Mouse (Mus musculus) hindbrain, embryonic 14.5 days (tissue): ENCODE data around the gene Gcsh. TPM values are rescaled to one million over a fixed set of nuclear protein-coding genes. Genes with fewer than 3 reads are reported as not detected.
A peak's percentile ranks its signal among the peaks of the same experiment; 100 is the strongest.

Experiments
- ATAC-seq: fragments of 200-750 bp; cut with Nextera tagmentation; 2 replicates; pipeline ENCODE4 v1.8.0; 2017; ENCODE audit warnings: moderate number of reproducible peaks, mild to moderate bottlenecking, moderate TSS enrichment, moderate library complexity; ENCODE audit not compliant: low FRiP score
- DNase-seq: peaks from one replicate; pipeline ENCODE4 v3.0.0-alpha.2; 2015; ENCODE audit warnings: low spot score
- H3K27ac ChIP-seq: fragments of 300-500 bp; sonication (generic); 2 replicates; pipeline ENCODE4 v1.5.1; 2014; ENCODE audit warnings: mild to moderate bottlenecking, moderate library complexity
- H3K27me3 ChIP-seq: fragments of 300-500 bp; sonication (generic); 2 replicates; pipeline ENCODE4 v1.6.1; 2014; ENCODE audit warnings: mild to moderate bottlenecking, low read length, mixed read lengths; ENCODE audit not compliant: control insufficient read depth, insufficient read depth
- H3K36me3 ChIP-seq: fragments of 300-500 bp; sonication (generic); replicated peaks from 2 replicates; pipeline ENCODE4 v1.6.1; 2014; ENCODE audit not compliant: control insufficient read depth, insufficient read depth
- H3K4me1 ChIP-seq: fragments of 300-500 bp; sonication (generic); replicated peaks from 2 replicates; pipeline ENCODE4 v1.6.1; 2014; ENCODE audit warnings: antibody characterized with exemption, low read length, mixed read lengths; ENCODE audit not compliant: control insufficient read depth, insufficient read depth
- H3K4me2 ChIP-seq: fragments of 300-500 bp; sonication (generic); replicated peaks from 2 replicates; pipeline ENCODE4 v1.6.1; 2014; ENCODE audit warnings: mild to moderate bottlenecking, moderate library complexity
- H3K4me3 ChIP-seq: fragments of 300-500 bp; sonication (generic); replicated peaks from 2 replicates; pipeline ENCODE4 v1.5.1; 2014; ENCODE audit warnings: mild to moderate bottlenecking, low read length
- H3K9ac ChIP-seq: fragments of 300-500 bp; sonication (generic); 2 replicates; pipeline ENCODE4 v1.6.1; 2014
- H3K9me3 ChIP-seq: fragments of 300-500 bp; sonication (generic); 2 replicates; pipeline ENCODE4 v1.6.1; 2016; ENCODE audit warnings: low read length; ENCODE audit not compliant: control insufficient read depth
- WGBS: fragments of 180-500 bp; shearing (Covaris S2); extraction: QIAGEN DNeasy Blood & Tissue Kit; methylation state at CpG from one replicate; pipeline ENCODE4 v1.1.7; 2014; 5-methylcytosine and 5-hydroxymethylcytosine counted together
- polyA plus RNA-seq: library from polyadenylated mRNA; unstranded; fragments of >200 nt; fragmentation: Nextera tagmentation; extraction: Ambion mirVana; gene quantifications from 2 replicates; pipeline ENCODE4 v1.2.1, GENCODE M21; 2014

Gcsh gene
- polyA plus RNA-seq, 1 experiment from 2014 or later = 108 TPM

- no peak overlapping the region for H3K27ac ChIP-seq
- no peaks in the 10 kb centered on the region for H3K4me1 ChIP-seq
- H3K4me2 ChIP-seq = no peak overlapping the region
- H3K9ac ChIP-seq = no peak overlapping the region
- peaks cover 38% of the 10 kb centered on the region for H3K36me3 ChIP-seq
- 72% methylated on average over 5 of the region's 5 CpGs for WGBS
- no peak overlapping the region for H3K4me3 ChIP-seq
- H3K27me3 ChIP-seq = no peaks in the 10 kb centered on the region
- ATAC-seq (no peak), DNase-seq (no peak)
- H3K9me3 ChIP-seq = no peaks in the 10 kb centered on the region
Measured at GRCm38 (mm10) chr8:116951369-116951768, 42.0 kb downstream of the Gcsh start.

- H3K4me3 ChIP-seq = no peak overlapping the region
- no peaks in the 10 kb centered on the region for H3K9me3 ChIP-seq
- no peaks in the 10 kb centered on the region for H3K36me3 ChIP-seq
- no peak overlapping the region for H3K4me2 ChIP-seq
- WGBS = 92% methylated on average over 7 of the region's 7 CpGs
- no peaks in the 10 kb centered on the region for H3K27me3 ChIP-seq
- ATAC-seq (no peak), DNase-seq (no peak)
- peaks cover 14% of the 10 kb centered on the region for H3K4me1 ChIP-seq
- H3K9ac ChIP-seq = no peak overlapping the region
- no peak overlapping the region for H3K27ac ChIP-seq
Measured at GRCm38 (mm10) chr8:116947589-116947988, 45.7 kb downstream of the Gcsh start.

- ATAC-seq (no peak), DNase-seq (no peak)
- Histone ChIP-seq H3K27ac (no peak overlapping the region), H3K9me3 (no peaks in the 10 kb centered on the region), H3K36me3 (no peaks in the 10 kb centered on the region), H3K9ac (no peak overlapping the region), H3K27me3 (no peaks in the 10 kb centered on the region), H3K4me1 (peaks cover 14% of the 10 kb centered on the region), H3K4me3 (no peak overlapping the region), H3K4me2 (no peak overlapping the region)
- 89% methylated on average over 6 of the region's 6 CpGs for WGBS
Measured at GRCm38 (mm10) chr8:116946851-116947250, 46.5 kb downstream of the Gcsh start.

- Histone ChIP-seq H3K27me3 (no peaks in the 10 kb centered on the region), H3K4me2 (no peak overlapping the region), H3K27ac (no peak overlapping the region), H3K9ac (no peak overlapping the region), H3K36me3 (no peaks in the 10 kb centered on the region), H3K4me1 (peaks cover 14% of the 10 kb centered on the region), H3K9me3 (no peaks in the 10 kb centered on the region), H3K4me3 (no peak overlapping the region)
- 85% methylated on average over 21 of the region's 21 CpGs for WGBS
- no peak for ATAC-seq
- no peak for DNase-seq
Measured at GRCm38 (mm10) chr8:116946268-116946838, 47.0 kb downstream of the Gcsh start.

- no peaks in the 10 kb centered on the region for H3K9me3 ChIP-seq
- no peak overlapping the region for H3K4me3 ChIP-seq
- no peaks in the 10 kb centered on the region for H3K27me3 ChIP-seq
- DNase-seq (no peak), ATAC-seq (no peak)
- peaks cover 14% of the 10 kb centered on the region for H3K4me1 ChIP-seq
- WGBS = 87% methylated on average over 9 of the region's 9 CpGs
- 0 out of 2 replicates have a peak overlapping the region, but pooled peaks have one; percentile 96 for H3K9ac ChIP-seq
- H3K4me2 ChIP-seq = no peak overlapping the region
- H3K27ac ChIP-seq = no peak overlapping the region
- no peaks in the 10 kb centered on the region for H3K36me3 ChIP-seq
Measured at GRCm38 (mm10) chr8:116945169-116945910, 48.0 kb downstream of the Gcsh start.

GRCm38 (mm10) chr8:116944385-116944696 is 49.0 kb downstream of the Gcsh start:
- peak overlapping the region; percentile 96 for H3K4me2 ChIP-seq
- WGBS = 12% methylated on average over 4 of the region's 4 CpGs
- H3K27me3 ChIP-seq = no peaks in the 10 kb centered on the region
- no peak for DNase-seq
- no peak overlapping the region for H3K27ac ChIP-seq
- H3K36me3 ChIP-seq = no peaks in the 10 kb centered on the region
- H3K9me3 ChIP-seq = no peaks in the 10 kb centered on the region
- peaks cover 14% of the 10 kb centered on the region for H3K4me1 ChIP-seq
- peak overlapping the region; percentile 99 for H3K4me3 ChIP-seq
- no peak for ATAC-seq
- peak overlapping the region; percentile 96 for H3K9ac ChIP-seq

GRCm38 (mm10) chr8:116943555-116944384 is 49.6 kb downstream of the Gcsh start:
- Histone ChIP-seq H3K4me1 (peaks cover 14% of the 10 kb centered on the region), H3K27ac (peak overlapping the region; percentile 80), H3K9me3 (no peaks in the 10 kb centered on the region), H3K4me2 (peak overlapping the region; percentile 96), H3K9ac (peak overlapping the region; percentile 96), H3K36me3 (no peaks in the 10 kb centered on the region), H3K27me3 (no peaks in the 10 kb centered on the region), H3K4me3 (peak overlapping the region; percentile 99)
- DNase-seq (peak; percentile 37), ATAC-seq (peak; percentile 83)
- under 1% methylated on average over 61 of the region's 62 CpGs for WGBS

- DNase-seq (peak; percentile 93), ATAC-seq (peak; percentile 90)
- H3K4me1 ChIP-seq = peaks cover 14% of the 10 kb centered on the region
- under 1% methylated on average over 46 of the region's 46 CpGs for WGBS
- H3K9ac ChIP-seq = peak within 1 kb of the TSS; percentile 96
- no peaks in the 10 kb centered on the region for H3K27me3 ChIP-seq
- no peaks in the 10 kb centered on the region for H3K36me3 ChIP-seq
- H3K4me3 ChIP-seq = peak within 1 kb of the TSS; percentile 99
- no peaks in the 10 kb centered on the region for H3K9me3 ChIP-seq
- H3K4me2 ChIP-seq = peak within 1 kb of the TSS; percentile 96
- H3K27ac ChIP-seq = peak within 1 kb of the TSS; percentile 80
Measured at GRCm38 (mm10) chr8:116943161-116943554, 50.2 kb downstream of the Gcsh start, which contains the start of gene Atmin. TSS of gene Atmin (plus strand) at chr8:116943393.
